In the genomic region with DNA sequence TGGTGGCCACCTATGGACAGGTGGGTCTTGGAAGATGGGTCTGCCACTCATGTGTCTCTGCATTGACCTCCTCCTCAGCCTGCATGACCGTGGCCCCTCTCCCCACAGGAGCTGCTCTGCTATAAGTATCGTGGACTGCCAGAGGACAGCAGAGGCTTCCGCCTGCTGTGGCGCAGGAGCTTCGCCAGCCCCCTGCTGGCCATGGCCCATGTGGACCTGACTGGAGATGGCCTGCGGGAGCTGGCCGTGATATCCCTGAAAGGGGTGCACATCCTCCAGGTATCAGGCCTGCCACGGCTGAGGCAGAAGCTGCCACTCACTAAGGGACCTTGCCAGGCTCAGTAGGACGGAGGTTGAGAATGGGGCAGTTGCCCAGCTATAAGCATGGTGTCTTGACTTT, we compare ENCODE assay signal across 14 mouse cellular contexts.
"Had no signal": no experiment of that assay in that cellular context is flagged by ENCODE, and none has a peak within 500 bp of the region (broad histone marks: within the 10 kb centered on the region; RNA-seq: fewer than 3 reads in every experiment).

No protein-coding gene starts in this region.

- H3K9me3 ChIP-seq: lung, embryonic 15.5 days had no signal

- H3K9ac ChIP-seq: lung, embryonic 15.5 days had no signal

- H3K4me3 ChIP-seq: left cerebral cortex, adult 2 months; lung, embryonic 15.5 days had no signal

- H3K27me3 ChIP-seq: lung, embryonic 15.5 days had no signal

- H3K4me2 ChIP-seq: lung, embryonic 15.5 days; midbrain, embryonic 11.5 days had no signal

- H3K27ac ChIP-seq: left cerebral cortex, adult 2 months; lung, embryonic 15.5 days had no signal

- DNase-seq: kidney, adult 18-20 months; kidney, adult 9 months; kidney, postnatal 14 days; kidney, postnatal 4 days; layer of hippocampus, adult 9-11 months; layer of hippocampus, postnatal 36 days; lung, postnatal 10 days; lung, postnatal 36 days; midbrain, embryonic 14.5 days; thymus, adult 2 months; thymus, postnatal 14 days had no signal

- H3K36me3 ChIP-seq: lung, embryonic 15.5 days had no signal
